In genomic region chr15:27789325-27789724, GRCm38 (mm10) we compare ENCODE assay signal across 10 mouse cellular contexts.
A peak's percentile ranks its signal among the peaks of the same experiment; 100 is the strongest.
DNase-seq lines count a peak whose midpoint lies in the region; ATAC-seq and TF ChIP-seq lines count a peak whose summit lies in the region.
"Had no signal": no experiment of that assay in that cellular context is flagged by ENCODE, and none has a peak within 500 bp of the region (broad histone marks: within the 10 kb centered on the region; RNA-seq: fewer than 3 reads in every experiment).

No protein-coding gene starts in this region.

- no peaks in the 10 kb centered on the region for H3K27me3 ChIP-seq in intestine, embryonic 14.5 days (replicated peaks; ENCODE audit: control insufficient read depth, insufficient read depth, low read length)
- H3K27me3 ChIP-seq in intestine, embryonic 16.5 days (replicated peaks; ENCODE audit: control insufficient read depth, insufficient read depth, low read length), result no peaks in the 10 kb centered on the region
- no peaks in the 10 kb centered on the region for H3K27me3 ChIP-seq in embryonic facial prominence, embryonic 10.5 days (replicated peaks; ENCODE audit: low read depth, poor library complexity, severe bottlenecking)
- no peaks in the 10 kb centered on the region for H3K27me3 ChIP-seq in forebrain, embryonic 14.5 days (replicated peaks; ENCODE audit: control insufficient read depth, insufficient read depth, low read length)
- H3K27me3 ChIP-seq in limb, embryonic 14.5 days (ENCODE audit: control insufficient read depth, insufficient read depth, low read length), result no peaks in the 10 kb centered on the region
- H3K27me3 ChIP-seq: liver, embryonic 15.5 days had no signal

- no peaks in the 10 kb centered on the region for H3K36me3 ChIP-seq in intestine, embryonic 14.5 days (ENCODE audit: control insufficient read depth, insufficient read depth, low read length)
- H3K36me3 ChIP-seq in intestine, embryonic 16.5 days (ENCODE audit: control insufficient read depth, insufficient read depth, low read length), result no peaks in the 10 kb centered on the region
- H3K36me3 ChIP-seq in embryonic facial prominence, embryonic 10.5 days (replicated peaks), result peaks cover 8% of the 10 kb centered on the region; the same call in 1 of the 2 replicates
- H3K36me3 ChIP-seq in forebrain, embryonic 14.5 days (ENCODE audit: control insufficient read depth, insufficient read depth, low read length), result no peaks in the 10 kb centered on the region
- no peaks in the 10 kb centered on the region; the same call in 1 of the 2 replicates for H3K36me3 ChIP-seq in limb, embryonic 14.5 days (ENCODE audit: control insufficient read depth, insufficient read depth, low read length)
- H3K36me3 ChIP-seq: liver, embryonic 15.5 days had no signal

- H3K4me1 ChIP-seq in intestine, embryonic 14.5 days (replicated peaks; ENCODE audit: control insufficient read depth, insufficient read depth, low read length), result peaks cover 57% of the 10 kb centered on the region
- H3K4me1 ChIP-seq in intestine, embryonic 16.5 days (ENCODE audit: control insufficient read depth, insufficient read depth, low read length), result peaks cover 44% of the 10 kb centered on the region
- H3K4me1 ChIP-seq in embryonic facial prominence, embryonic 10.5 days, result peaks cover 91% of the 10 kb centered on the region
- H3K4me1 ChIP-seq in forebrain, embryonic 14.5 days (ENCODE audit: control insufficient read depth, insufficient read depth, low read length), result peaks cover 59% of the 10 kb centered on the region
- H3K4me1 ChIP-seq in limb, embryonic 14.5 days (ENCODE audit: control insufficient read depth, insufficient read depth, low read length), result peaks cover 83% of the 10 kb centered on the region

- no peak overlapping the region for H3K4me3 ChIP-seq in intestine, embryonic 14.5 days (ENCODE audit: low read depth, low read length)
- no peak overlapping the region for H3K4me3 ChIP-seq in intestine, embryonic 16.5 days (ENCODE audit: low read length)
- H3K4me3 ChIP-seq in embryonic facial prominence, embryonic 10.5 days, result no peak overlapping the region
- H3K4me3 ChIP-seq in forebrain, embryonic 14.5 days (ENCODE audit: low read depth, low read length), result no peak overlapping the region
- H3K4me3 ChIP-seq in limb, embryonic 14.5 days (replicated peaks; ENCODE audit: low read length), result no peak overlapping the region
- H3K4me3 ChIP-seq: liver, embryonic 15.5 days; myocyte had no signal

- H3K9me3 ChIP-seq in intestine, embryonic 14.5 days (ENCODE audit: control insufficient read depth, low read length), result no peaks in the 10 kb centered on the region
- no peaks in the 10 kb centered on the region for H3K9me3 ChIP-seq in intestine, embryonic 16.5 days (ENCODE audit: control insufficient read depth, low read length)
- H3K9me3 ChIP-seq in embryonic facial prominence, embryonic 10.5 days, result no peaks in the 10 kb centered on the region
- H3K9me3 ChIP-seq in forebrain, embryonic 14.5 days (replicated peaks; ENCODE audit: control insufficient read depth, low read length), result no peaks in the 10 kb centered on the region
- no peaks in the 10 kb centered on the region for H3K9me3 ChIP-seq in limb, embryonic 14.5 days (ENCODE audit: control insufficient read depth, low read length)
- H3K9me3 ChIP-seq: liver, embryonic 15.5 days had no signal

- no peak for TF ChIP-seq POLR2A in limb, embryonic 14.5 days (IDR thresholded peaks at IDR 0.05; ENCODE audit: borderline replicate concordance, extremely low read depth, insufficient read depth, insufficient read length)

- no peak for ATAC-seq in intestine, embryonic 14.5 days (replicated peaks; ENCODE audit: low FRiP score, low TSS enrichment, low read depth)
- ATAC-seq in intestine, embryonic 16.5 days, result no peak
- ATAC-seq in forebrain, embryonic 14.5 days, result peak; percentile 19
- ATAC-seq in limb, embryonic 14.5 days (ENCODE audit: low FRiP score, low read depth), result no peak

- peak overlapping the region; percentile 83 for H3K27ac ChIP-seq in intestine, embryonic 14.5 days (ENCODE audit: low read depth)
- no peak overlapping the region for H3K27ac ChIP-seq in intestine, embryonic 16.5 days (ENCODE audit: low read length)
- H3K27ac ChIP-seq in embryonic facial prominence, embryonic 10.5 days (replicated peaks), result peak overlapping the region; percentile 92
- H3K27ac ChIP-seq in forebrain, embryonic 14.5 days (ENCODE audit: low read depth, low read length), result peak overlapping the region; percentile 82
- peak overlapping the region; percentile 92 for H3K27ac ChIP-seq in limb, embryonic 14.5 days (replicated peaks; ENCODE audit: low read depth, low read length)
- H3K27ac ChIP-seq: liver, embryonic 15.5 days had no signal

- DNase-seq in intestine, embryonic 14.5 days (ENCODE audit: low spot score), result no peak
- no peak for DNase-seq in embryonic facial prominence, embryonic 10.5 days (ENCODE audit: low spot score)
- DNase-seq in forebrain, embryonic 14.5 days (ENCODE audit: low spot score), result peak; percentile 67
- DNase-seq in limb, embryonic 14.5 days (ENCODE audit: low spot score), result no peak
- DNase-seq in cerebellum, postnatal 14 days, result no peak
- no peak for DNase-seq in yolk sac, embryonic 10.5 days (ENCODE audit: low spot score)
- DNase-seq: right cerebral cortex, postnatal 25 days had no signal

- WGBS in intestine, embryonic 14.5 days, result 44% methylated on average over 3 of the region's 3 CpGs
- 67% methylated on average over 3 of the region's 3 CpGs for WGBS in intestine, embryonic 16.5 days
- 76% methylated on average over 3 of the region's 3 CpGs for WGBS in embryonic facial prominence, embryonic 10.5 days
- 9% methylated on average over 3 of the region's 3 CpGs for WGBS in forebrain, embryonic 14.5 days
- WGBS in limb, embryonic 14.5 days, result 17% methylated on average over 3 of the region's 3 CpGs

- no peak overlapping the region for H3K4me2 ChIP-seq in intestine, embryonic 14.5 days (ENCODE audit: low read length)
- H3K4me2 ChIP-seq in intestine, embryonic 16.5 days (ENCODE audit: low read depth, low read length), result no peak overlapping the region
- H3K4me2 ChIP-seq in forebrain, embryonic 14.5 days (ENCODE audit: low read length), result no peak overlapping the region
- H3K4me2 ChIP-seq in limb, embryonic 14.5 days (replicated peaks; ENCODE audit: low read depth, low read length, severe bottlenecking), result peak overlapping the region; percentile 79
- H3K4me2 ChIP-seq: liver, embryonic 15.5 days had no signal

- no peak overlapping the region for H3K9ac ChIP-seq in intestine, embryonic 14.5 days (ENCODE audit: low read length)
- no peak overlapping the region; the same call in 1 of the 2 replicates for H3K9ac ChIP-seq in intestine, embryonic 16.5 days (ENCODE audit: low read depth, low read length)
- H3K9ac ChIP-seq in forebrain, embryonic 14.5 days (ENCODE audit: low read length), result no peak overlapping the region; the same call in 1 of the 2 replicates
- H3K9ac ChIP-seq in limb, embryonic 14.5 days (ENCODE audit: low read depth, low read length, severe bottlenecking), result 0 out of 2 replicates have a peak overlapping the region, but pooled peaks have one; percentile 25
- H3K9ac ChIP-seq: liver, embryonic 15.5 days had no signal
